Mouse (Mus musculus): ENCODE data around the gene Syt2. TPM values are rescaled to one million over a fixed set of nuclear protein-coding genes. Genes with fewer than 3 reads are reported as not detected.

Gene Syt2
- not detected in 2 replicates for polyA plus RNA-seq (2012)

DNA sequence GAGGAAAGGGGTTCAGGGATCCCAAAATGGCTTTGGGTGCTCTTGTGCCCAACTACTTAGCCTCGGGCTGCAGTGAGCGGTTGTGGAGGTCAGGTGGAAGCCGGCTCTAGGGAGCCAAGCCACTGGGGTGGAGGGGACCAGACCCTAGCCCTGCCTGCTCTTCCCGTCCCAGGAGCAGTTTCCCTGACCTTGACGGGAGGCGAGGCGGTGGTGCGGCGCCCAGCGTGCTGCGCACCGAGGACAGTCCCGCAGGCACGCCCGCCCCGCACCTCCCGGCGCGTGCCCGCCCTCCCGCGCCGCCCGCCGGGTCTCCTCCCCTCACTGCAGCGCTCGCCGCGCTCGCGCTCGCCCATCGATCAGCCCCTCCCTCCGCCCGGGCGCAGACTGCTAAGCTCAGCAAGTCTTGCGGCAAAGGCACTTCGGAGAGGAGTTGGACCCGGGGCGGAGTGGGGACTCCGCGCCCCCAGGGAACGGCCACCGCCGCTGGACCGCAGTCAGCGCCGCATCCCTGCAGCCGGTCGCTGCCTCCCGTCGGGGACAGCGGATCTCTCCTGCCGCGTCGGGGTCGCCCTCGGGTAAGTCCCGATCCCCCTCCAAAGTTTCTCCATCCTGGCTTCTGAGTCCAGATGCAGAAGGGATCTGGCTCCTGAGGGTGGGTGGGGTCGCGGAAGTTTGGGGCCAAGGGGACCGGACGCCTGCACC is at the start of gene Syt2:
Gene Syt2 (plus strand): TSS at position 417 of the 702 bp plus-strand sequence.
- no peak for TF ChIP-seq GATA1 (IDR thresholded peaks at IDR 0.05; ENCODE audit: low read length)

DNA sequence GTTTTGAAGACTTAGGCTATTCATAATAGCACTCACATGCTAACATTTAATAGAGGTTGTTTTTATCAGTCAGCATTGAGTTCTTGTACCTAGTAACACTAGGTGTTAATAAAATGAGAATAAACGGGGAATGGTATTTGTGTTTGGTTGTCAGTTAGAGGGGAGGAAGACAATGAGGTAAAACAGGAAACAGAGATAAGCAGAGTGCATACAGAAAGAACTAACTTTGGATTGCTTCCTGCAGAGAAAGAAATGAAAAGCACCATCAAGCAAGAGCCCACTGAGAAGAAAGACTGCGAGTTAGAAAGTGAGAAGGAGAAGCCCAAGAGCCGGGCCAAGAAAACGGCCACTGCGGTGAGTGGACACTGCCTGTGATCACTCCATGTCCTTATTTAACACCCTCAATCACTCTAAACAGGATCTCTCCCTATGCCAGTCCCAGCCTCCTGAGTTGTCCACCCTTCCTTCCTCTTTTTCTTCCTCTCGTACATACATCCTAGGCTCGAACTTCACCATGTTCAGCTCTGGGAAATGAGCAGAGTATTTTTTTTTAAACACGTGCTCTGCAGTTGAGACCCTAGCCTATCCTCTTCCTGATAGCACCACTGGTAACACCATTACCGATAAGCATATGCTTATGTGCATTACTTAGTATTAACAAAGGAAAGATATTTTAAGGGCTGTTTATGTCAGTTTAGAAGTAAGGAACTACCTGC is 49.0 kb upstream of the Syt2 start:
- TF ChIP-seq GATA1 (IDR thresholded peaks at IDR 0.05; ENCODE audit: low read length) = no peak

DNA sequence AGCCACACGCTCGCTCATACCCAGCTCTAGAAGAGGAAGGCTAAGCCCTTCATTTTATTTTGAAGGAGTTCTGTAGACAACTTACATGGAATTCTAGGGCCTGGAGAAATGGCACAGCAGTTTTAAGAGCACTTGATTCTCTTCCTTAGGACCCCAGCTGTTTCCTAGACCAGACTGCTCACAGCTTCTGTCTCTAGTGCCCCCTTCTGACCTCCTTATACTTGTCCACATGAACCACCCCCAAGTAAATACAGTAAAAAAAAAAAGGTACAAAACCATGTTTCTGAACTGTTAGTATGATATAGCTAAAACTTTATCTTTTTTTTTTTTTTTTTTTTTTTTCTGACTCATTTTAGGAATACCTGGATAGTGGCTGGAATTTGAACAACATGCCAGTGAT is 42.4 kb upstream of the Syt2 start:
- TF ChIP-seq GATA1 (IDR thresholded peaks at IDR 0.05; ENCODE audit: low read length) = no peak

DNA sequence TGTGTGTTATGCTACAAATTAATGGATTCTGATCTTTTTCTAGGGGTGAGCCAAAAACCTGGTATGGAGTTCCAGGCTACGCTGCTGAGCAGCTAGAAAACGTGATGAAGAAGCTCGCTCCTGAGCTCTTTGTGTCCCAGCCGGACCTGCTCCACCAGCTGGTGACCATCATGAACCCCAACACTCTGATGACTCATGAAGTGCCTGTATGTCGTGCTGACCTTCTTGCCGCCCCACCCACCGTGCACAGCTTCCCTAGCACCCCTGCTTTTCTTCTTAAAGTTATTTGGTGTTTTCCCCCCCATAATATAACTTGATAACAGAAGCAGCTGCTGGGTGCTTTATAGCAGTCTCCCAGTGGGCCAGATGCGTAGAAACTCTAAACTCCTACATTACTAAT is 40.8 kb upstream of the Syt2 start:
- no peak for TF ChIP-seq GATA1 (IDR thresholded peaks at IDR 0.05; ENCODE audit: low read length)

DNA sequence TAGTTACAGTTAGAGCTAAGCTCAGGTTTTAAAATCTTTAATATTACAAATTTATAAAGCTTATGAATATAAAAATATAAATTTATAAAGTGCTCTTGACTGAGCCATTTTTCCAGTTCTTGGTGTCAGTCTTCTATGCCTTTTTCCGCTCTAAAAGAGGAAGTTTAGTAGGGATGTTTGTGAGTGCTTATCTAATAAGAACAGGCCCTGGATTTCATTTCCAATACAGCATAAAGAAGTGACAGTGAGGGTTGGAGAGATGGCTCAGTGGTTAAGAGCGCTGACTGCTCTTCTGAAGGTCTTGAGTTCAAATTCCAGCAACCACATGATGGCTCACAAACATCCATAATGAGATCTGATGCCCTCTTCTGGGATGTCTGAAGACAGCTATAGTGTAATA is 40.1 kb upstream of the Syt2 start:
- no peak for TF ChIP-seq GATA1 (IDR thresholded peaks at IDR 0.05; ENCODE audit: low read length)

DNA sequence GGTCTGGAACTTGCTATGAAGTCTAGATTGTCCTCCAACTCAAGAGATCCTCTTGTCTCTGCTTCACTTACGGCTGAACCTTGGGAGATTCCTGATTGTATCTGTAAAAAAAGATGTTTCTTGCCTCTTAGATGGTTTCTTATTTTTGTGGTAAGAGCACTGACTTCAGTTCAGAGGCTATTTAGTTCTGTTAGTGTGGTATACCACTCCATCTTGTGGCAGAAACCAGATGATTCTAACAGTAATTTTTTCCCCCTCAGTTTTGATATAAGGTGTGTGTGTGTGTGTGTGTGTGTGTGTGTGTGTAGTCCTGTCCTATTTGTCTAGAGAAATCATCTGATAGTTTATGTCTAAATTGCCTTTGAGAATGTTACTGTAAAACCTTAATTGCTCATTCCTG is 39.2 kb upstream of the Syt2 start:
- TF ChIP-seq GATA1 (IDR thresholded peaks at IDR 0.05; ENCODE audit: low read length) = no peak

DNA sequence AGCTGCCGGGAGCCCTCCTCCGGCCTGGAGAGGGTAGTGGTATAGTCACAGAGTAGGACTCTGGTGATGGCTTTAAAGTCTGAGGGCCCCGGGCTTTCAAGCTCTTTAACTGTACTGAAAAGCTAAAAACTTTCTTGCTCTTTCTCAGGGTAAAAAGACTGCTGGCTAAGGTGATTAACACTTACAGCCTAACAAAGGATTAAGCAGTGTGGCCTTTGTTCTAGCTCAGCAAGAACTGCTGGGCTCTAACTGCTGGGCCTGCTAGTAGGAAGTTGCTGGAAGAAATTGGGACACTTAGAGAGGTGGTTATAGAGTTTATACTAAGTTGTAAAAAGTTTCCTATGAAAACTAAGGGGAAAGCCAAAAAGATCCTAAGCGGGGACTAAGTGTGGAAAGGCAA is 37.3 kb upstream of the Syt2 start:
- no peak for TF ChIP-seq GATA1 (IDR thresholded peaks at IDR 0.05; ENCODE audit: low read length)

DNA sequence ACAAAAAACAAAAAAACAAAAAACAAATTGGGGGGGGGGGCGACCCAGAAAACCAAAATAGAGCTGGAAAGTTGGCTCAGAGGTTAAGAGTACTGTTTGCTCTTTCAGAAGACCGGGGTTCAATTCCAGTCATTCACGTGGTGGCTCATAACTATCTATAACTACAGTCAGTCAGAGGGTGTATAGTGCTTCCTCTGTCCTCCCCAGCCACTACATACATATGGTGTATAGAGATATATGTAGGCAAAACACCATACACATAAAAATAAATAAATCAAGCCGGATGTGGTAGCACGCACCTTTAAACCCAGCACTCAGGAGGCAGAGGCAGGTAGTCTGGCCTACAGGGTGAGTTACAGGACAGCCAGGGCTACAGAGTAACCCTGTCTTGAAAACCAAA is 31.9 kb upstream of the Syt2 start:
- TF ChIP-seq GATA1 (IDR thresholded peaks at IDR 0.05; ENCODE audit: low read length) = no peak

DNA sequence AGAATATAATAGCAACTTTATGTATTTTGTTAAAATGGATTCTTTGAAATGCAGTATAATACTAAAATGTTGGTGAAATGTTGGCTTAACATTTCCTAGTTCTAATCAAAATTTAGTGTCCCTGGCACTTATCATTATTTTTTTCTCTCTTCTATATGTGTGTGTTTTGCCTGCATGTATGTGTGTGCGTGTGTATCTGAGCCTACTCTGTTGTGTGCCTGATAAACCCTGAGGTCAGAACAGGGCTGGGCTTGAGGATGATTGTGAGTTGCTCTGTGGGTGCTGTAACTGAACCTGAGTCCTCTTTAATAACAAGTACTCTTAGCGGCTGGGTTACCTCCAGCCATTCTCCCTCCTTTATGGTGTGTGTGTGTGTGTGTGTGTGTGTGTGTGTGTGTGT is 31.5 kb upstream of the Syt2 start:
- no peak for TF ChIP-seq GATA1 (IDR thresholded peaks at IDR 0.05; ENCODE audit: low read length)

DNA sequence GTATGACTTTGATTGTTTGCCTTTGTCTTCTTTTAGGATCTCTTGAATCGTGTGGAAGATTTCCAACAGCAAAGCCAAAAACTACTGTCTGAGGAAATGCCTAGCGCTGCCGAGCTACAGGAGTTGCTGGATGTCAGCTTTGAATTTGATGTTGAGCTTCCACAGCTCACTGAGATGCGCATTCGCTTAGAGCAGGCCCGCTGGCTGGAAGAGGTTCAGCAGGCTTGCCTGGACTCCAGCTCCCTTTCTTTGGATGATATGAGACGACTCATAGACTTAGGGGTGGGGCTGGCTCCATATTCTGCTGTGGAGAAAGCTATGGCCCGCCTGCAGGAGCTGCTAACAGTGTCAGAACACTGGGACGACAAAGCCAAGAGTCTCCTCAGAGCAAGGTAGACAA is 28.8 kb upstream of the Syt2 start:
- no peak for TF ChIP-seq GATA1 (IDR thresholded peaks at IDR 0.05; ENCODE audit: low read length)

DNA sequence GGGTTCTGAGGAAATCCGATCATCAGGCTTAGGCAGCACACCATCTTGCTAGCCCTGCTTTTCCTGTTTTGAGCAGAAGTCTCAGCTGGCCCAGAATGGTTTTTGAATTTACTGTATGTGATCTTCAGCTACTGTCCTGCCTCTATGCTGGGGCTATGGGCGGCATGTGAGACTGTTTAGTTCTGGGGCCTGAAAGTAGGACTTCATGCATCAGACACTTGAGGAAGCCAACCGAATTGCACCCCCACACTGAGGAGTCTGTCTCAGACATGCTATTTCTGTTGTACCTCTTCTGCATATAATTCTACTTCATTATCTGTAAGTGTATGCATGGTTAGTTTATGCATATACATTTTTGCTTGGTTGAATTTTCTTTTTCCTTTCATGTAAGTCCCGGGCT is 21.2 kb upstream of the Syt2 start:
- no peak for TF ChIP-seq GATA1 (IDR thresholded peaks at IDR 0.05; ENCODE audit: low read length)

DNA sequence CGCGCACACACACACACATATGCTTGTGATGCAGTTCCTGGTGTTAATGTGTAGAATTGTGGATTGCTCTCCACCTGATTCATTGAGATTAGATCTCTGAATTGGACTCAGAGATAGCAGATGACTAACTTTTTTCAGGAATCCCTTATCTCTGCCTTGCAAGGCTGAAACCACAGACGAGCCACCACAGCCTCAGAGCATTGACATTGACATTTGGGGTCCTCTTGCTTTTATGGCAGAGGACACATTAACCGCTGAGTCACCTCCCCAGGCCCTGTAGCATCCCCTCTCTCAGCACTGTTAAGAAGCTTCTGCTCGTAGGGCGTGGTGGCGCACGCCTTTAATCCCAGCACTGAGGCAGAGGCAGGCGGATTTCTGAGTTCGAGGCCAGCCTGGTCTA is 17.0 kb upstream of the Syt2 start:
- TF ChIP-seq GATA1 (IDR thresholded peaks at IDR 0.05; ENCODE audit: low read length) = peak; percentile 24

DNA sequence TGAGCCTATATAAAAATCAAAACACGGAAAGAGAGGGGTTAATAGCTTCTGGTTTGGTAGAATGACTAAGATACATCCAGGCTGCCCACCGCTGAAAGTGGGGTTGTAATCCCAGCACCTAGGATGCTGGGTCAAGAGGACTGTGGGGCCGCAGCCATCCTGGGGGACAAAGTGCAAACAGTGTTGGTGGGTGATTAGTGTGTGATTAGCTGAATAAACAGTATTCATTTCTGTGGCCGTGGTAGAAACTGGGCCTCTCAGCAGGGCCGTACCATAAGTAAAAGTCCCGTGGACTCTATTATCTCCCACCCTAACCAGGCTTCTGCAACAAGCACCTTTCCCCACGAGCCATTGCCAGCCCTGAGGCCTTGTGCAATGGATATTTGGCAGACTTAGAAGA is 12.2 kb upstream of the Syt2 start:
- TF ChIP-seq GATA1 (IDR thresholded peaks at IDR 0.05; ENCODE audit: low read length) = no peak

DNA sequence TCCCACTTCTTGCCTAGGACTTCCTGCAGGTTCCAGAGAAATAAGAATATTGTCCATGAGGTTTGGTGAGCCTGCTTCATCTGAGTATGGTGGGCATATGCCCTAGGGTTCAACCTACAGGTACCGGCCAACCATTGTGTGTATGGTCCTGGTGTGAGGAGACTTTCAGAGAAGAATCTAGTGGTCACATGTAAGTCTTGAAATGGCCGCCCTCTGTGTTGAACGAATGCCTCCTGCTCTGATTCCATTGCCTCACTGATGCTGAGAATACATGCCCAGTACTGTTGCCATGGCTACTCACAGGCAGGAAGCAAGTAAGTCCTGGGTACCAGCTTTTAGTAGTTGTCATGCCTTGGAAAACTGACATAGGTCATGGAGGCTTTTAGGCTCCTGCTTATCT is 10.2 kb upstream of the Syt2 start:
- no peak for TF ChIP-seq GATA1 (IDR thresholded peaks at IDR 0.05; ENCODE audit: low read length)

DNA sequence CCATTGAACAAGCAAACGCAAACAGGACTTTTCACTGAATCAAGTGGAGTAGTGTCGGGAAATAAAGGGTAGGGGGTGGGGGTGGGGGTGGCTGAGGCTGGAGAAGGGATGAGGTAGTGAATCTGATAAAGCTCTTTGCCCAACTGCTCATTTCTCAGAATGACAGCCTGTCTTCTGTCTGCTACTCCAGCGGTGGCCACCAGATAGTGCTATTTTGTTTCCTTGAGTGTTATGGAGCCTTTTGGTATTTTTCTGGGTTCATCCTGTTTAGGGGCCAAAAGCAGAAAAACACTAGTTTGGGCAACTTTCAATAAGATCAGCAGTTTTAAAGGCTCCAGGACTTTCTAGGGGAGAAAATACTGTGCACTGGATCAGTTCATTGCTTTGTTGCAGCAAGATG is 9.8 kb upstream of the Syt2 start:
- TF ChIP-seq GATA1 (IDR thresholded peaks at IDR 0.05; ENCODE audit: low read length) = no peak

DNA sequence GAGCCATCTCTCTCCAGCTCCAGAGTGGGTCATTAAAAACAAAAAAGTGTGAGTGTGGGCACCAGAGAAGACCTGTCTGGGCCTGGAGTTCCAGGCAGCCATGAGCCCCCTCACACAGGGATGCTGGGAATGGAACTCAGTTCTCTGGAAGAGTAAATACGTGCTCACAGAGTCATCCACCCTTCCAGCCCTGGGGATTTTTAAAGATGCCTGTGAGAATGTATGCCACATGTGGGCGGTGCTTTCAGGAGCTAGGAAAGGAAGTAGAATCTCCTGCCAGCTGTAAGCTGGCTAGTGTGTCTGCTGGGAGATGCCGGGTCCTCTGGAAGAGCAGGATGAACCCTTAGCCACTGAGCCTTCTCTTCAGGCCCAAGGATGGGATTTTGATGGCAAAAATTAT is 8.4 kb upstream of the Syt2 start:
- no peak for TF ChIP-seq GATA1 (IDR thresholded peaks at IDR 0.05; ENCODE audit: low read length)

DNA sequence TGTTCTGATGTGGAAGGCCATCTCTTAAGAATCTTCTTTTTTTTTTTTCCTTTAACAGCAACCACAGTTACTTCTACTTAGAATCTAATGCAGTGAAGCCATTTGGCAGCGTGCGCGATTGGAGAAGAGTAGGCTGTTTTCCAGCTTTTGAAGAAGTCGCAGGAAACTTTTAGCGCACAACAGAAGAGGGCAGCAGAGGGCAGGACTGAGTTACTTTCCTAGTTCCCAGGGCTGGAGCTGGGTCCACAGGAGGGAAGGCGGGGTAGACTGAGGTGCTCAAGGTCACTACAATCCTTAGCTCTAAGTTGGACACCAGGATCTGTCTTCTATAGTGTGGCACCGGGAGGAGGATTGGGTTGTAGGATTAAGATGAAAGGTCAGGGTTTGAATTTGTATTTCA is 8.0 kb upstream of the Syt2 start:
- no peak for TF ChIP-seq GATA1 (IDR thresholded peaks at IDR 0.05; ENCODE audit: low read length)

Measured in G1E-ER4 (cell line).